In the genomic region with DNA sequence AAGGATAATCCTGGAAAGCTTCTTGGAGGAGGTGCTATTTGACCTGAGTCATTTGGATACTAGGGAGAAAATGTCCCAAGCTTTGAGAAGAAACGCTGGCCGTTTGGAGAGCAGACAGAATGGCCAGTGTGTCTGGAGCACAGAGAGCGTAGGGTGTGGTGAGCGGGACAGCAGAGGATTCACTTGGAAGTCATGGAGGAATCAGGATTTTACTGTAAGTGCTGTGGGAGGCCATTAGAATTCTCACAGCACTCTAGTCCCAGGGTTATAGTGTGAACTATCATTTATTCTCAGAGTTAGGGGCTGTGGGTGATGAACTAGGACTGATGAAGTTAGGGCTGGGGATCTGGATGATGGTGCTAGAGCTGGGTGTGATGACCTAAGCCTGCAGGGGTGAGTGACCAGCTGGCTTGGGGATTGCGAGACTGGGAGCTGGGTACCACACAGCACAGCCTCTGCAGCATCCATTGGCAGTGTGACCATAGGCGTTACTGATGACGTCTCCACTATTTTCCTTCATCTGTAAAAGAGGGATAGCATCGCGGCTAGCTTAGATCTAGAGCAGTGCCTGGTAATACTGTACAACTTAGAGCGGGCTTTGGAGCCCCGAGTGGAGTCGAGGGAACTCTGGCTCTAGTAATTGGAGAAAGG, we compare ENCODE assay signal across 8 mouse cellular contexts. TPM values are rescaled to one million over a fixed set of nuclear protein-coding genes. Genes with fewer than 3 reads are reported as not detected.
DNase-seq lines count a peak whose midpoint lies in the region; ATAC-seq and TF ChIP-seq lines count a peak whose summit lies in the region.

No protein-coding gene starts in this region.

- H3K36me3 ChIP-seq in neural tube, embryonic 12.5 days: no peaks in the 10 kb centered on the region
- no peaks in the 10 kb centered on the region for H3K36me3 ChIP-seq in forebrain, embryonic 11.5 days (ENCODE audit: control insufficient read depth, insufficient read depth, low read length)
- no peaks in the 10 kb centered on the region for H3K36me3 ChIP-seq in limb, embryonic 11.5 days (ENCODE audit: control insufficient read depth, insufficient read depth, low read length)
- no peaks in the 10 kb centered on the region for H3K36me3 ChIP-seq in small intestine, adult 2 months (ENCODE audit: control insufficient read depth, insufficient read depth, low read length)

- H3K4me1 ChIP-seq in neural tube, embryonic 12.5 days: peaks cover 24% of the 10 kb centered on the region
- H3K4me1 ChIP-seq in forebrain, embryonic 11.5 days (replicated peaks; ENCODE audit: control insufficient read depth, insufficient read depth, low read length): peaks cover 4% of the 10 kb centered on the region
- H3K4me1 ChIP-seq in limb, embryonic 11.5 days (ENCODE audit: control insufficient read depth, insufficient read depth, low read length): peaks cover 29% of the 10 kb centered on the region
- H3K4me1 ChIP-seq in small intestine, adult 2 months (ENCODE audit: control insufficient read depth, insufficient read depth, insufficient read length, low read length): peaks cover 33% of the 10 kb centered on the region

- peak overlapping the region; percentile 63; the same call in 1 of the 2 replicates for H3K4me2 ChIP-seq in neural tube, embryonic 12.5 days (replicated peaks)
- peak overlapping the region; percentile 71; the same call in 1 of the 2 replicates for H3K4me2 ChIP-seq in forebrain, embryonic 11.5 days (ENCODE audit: low read depth, low read length, severe bottlenecking)
- no peak overlapping the region; the same call in none of the 2 replicates for H3K4me2 ChIP-seq in limb, embryonic 11.5 days (ENCODE audit: low read depth, severe bottlenecking)

- no peak overlapping the region for H3K27ac ChIP-seq in neural tube, embryonic 12.5 days
- H3K27ac ChIP-seq in forebrain, embryonic 11.5 days (ENCODE audit: low read depth, low read length): no peak overlapping the region
- peak overlapping the region; percentile 75 for H3K27ac ChIP-seq in limb, embryonic 11.5 days (replicated peaks; ENCODE audit: low read depth, low read length)
- H3K27ac ChIP-seq in small intestine, adult 2 months (ENCODE audit: insufficient read depth, low read depth, low read length): peak overlapping the region; percentile 59

- no peak overlapping the region for H3K4me3 ChIP-seq in neural tube, embryonic 12.5 days
- no peak overlapping the region for H3K4me3 ChIP-seq in forebrain, embryonic 11.5 days (ENCODE audit: low read depth, low read length)
- no peak overlapping the region for H3K4me3 ChIP-seq in limb, embryonic 11.5 days (ENCODE audit: low read depth, low read length)
- H3K4me3 ChIP-seq in small intestine, adult 2 months (ENCODE audit: low read depth, low read length): no peak overlapping the region

- H3K9ac ChIP-seq in neural tube, embryonic 12.5 days: no peak overlapping the region
- H3K9ac ChIP-seq in forebrain, embryonic 11.5 days (ENCODE audit: low read length): peak overlapping the region; percentile 44; the same call in 1 of the 2 replicates
- H3K9ac ChIP-seq in limb, embryonic 11.5 days (ENCODE audit: low read length): peak overlapping the region; percentile 34; the same call in 1 of the 2 replicates

- DNase-seq in neural tube, embryonic 10.5 days (ENCODE audit: extremely low spot score, low spot score): no peak
- DNase-seq in forebrain, embryonic 11.5 days (ENCODE audit: low spot score): no peak
- DNase-seq in limb, embryonic 11.5 days (ENCODE audit: low spot score): no peak
- no peak for DNase-seq in MN1 (ENCODE audit: low spot score)
- no peak for DNase-seq in left cerebral cortex, adult 8-10 months (ENCODE audit: low spot score in 2 of 2)

- TF ChIP-seq CTCF in small intestine, adult 2 months (IDR thresholded peaks at IDR 0.05; ENCODE audit: extremely low read depth, insufficient read length, insufficient replicate concordance, low read depth, low read length): no peak

- WGBS in neural tube, embryonic 12.5 days: 85% methylated on average over 12 of the region's 12 CpGs
- WGBS in forebrain, embryonic 11.5 days: 87% methylated on average over 12 of the region's 12 CpGs
- WGBS in limb, embryonic 11.5 days: 80% methylated on average over 12 of the region's 12 CpGs
- 80% methylated on average over 12 of the region's 12 CpGs for WGBS in small intestine, adult 2 months

- no peak for TF ChIP-seq POLR2A in small intestine, adult 2 months (IDR thresholded peaks at IDR 0.05; ENCODE audit: low read depth, low read length)

- ATAC-seq in neural tube, embryonic 12.5 days (ENCODE audit: low FRiP score, low read depth): no peak
- no peak for ATAC-seq in forebrain, embryonic 11.5 days (replicated peaks; ENCODE audit: low FRiP score)
- ATAC-seq in limb, embryonic 11.5 days (ENCODE audit: insufficient number of reproducible peaks, low FRiP score, low TSS enrichment, low read depth): no peak
- no peak for ATAC-seq in frontal cortex, adult (ENCODE audit: low TSS enrichment)

- H3K9me3 ChIP-seq in neural tube, embryonic 12.5 days: no peaks in the 10 kb centered on the region
- no peaks in the 10 kb centered on the region; the same call in 1 of the 2 replicates for H3K9me3 ChIP-seq in forebrain, embryonic 11.5 days (ENCODE audit: control insufficient read depth, low read length)
- H3K9me3 ChIP-seq in limb, embryonic 11.5 days (ENCODE audit: control insufficient read depth, low read length): no peaks in the 10 kb centered on the region

- no peaks in the 10 kb centered on the region for H3K27me3 ChIP-seq in neural tube, embryonic 12.5 days (replicated peaks)
- 0 out of 2 replicates have a peak, but pooled peaks cover 2% of the 10 kb centered on the region for H3K27me3 ChIP-seq in forebrain, embryonic 11.5 days (ENCODE audit: control insufficient read depth, insufficient read depth, low read length)
- no peaks in the 10 kb centered on the region for H3K27me3 ChIP-seq in limb, embryonic 11.5 days (ENCODE audit: control insufficient read depth, insufficient read depth, low read length)
- H3K27me3 ChIP-seq in small intestine, adult 2 months (ENCODE audit: control insufficient read depth, insufficient read depth, low read length): no peaks in the 10 kb centered on the region

RNA-seq across cellular contexts. Expression of gene Emp3, which starts 0.9 kb away (rescaled TPM):
- polyA plus RNA-seq in neural tube, embryonic 12.5 days (2016; fragmentation: Nextera tagmentation; extraction: Ambion mirVana): 32.8 and 33.2 TPM in 2 replicates
- 15.2 and 20.6 TPM in 2 replicates for polyA plus RNA-seq in forebrain, embryonic 11.5 days (2014; fragmentation: Nextera tagmentation; extraction: Ambion mirVana)
- polyA plus RNA-seq in limb, embryonic 11.5 days (2014; fragmentation: Nextera tagmentation; extraction: Ambion mirVana): 30.3 and 35.9 TPM in 2 replicates
- polyA plus RNA-seq in small intestine, adult 2 months (2012; rRNA removed): 49.1 and 49.5 TPM in 2 replicates
- 1 to 10 TPM; 4.3 to 7.4 (median 6.3) TPM for total RNA-seq in left cerebral cortex, adult 8-10 months (2022)

RNA-seq across cellular contexts. Expression of gene Ccdc114, which starts 1.8 kb away (rescaled TPM):
- polyA plus RNA-seq in neural tube, embryonic 12.5 days (2016; fragmentation: Nextera tagmentation; extraction: Ambion mirVana): 2.8 and 3.7 TPM in 2 replicates
- polyA plus RNA-seq in forebrain, embryonic 11.5 days (2014; fragmentation: Nextera tagmentation; extraction: Ambion mirVana): 2.4 and 3.1 TPM in 2 replicates
- polyA plus RNA-seq in limb, embryonic 11.5 days (2014; fragmentation: Nextera tagmentation; extraction: Ambion mirVana): 3.8 and 4.7 TPM in 2 replicates
- polyA plus RNA-seq in small intestine, adult 2 months (2012; rRNA removed): 8.0 and 8.9 TPM in 2 replicates
- total RNA-seq in left cerebral cortex, adult 8-10 months (2022): 1 to 10 TPM; 2.1 to 3.7 (median 2.9) TPM

RNA-seq across cellular contexts. Expression of gene Tmem143, which starts 25.3 kb away (rescaled TPM):
- 3.9 and 4.4 TPM in 2 replicates for polyA plus RNA-seq in neural tube, embryonic 12.5 days (2016; fragmentation: Nextera tagmentation; extraction: Ambion mirVana)
- polyA plus RNA-seq in forebrain, embryonic 11.5 days (2014; fragmentation: Nextera tagmentation; extraction: Ambion mirVana): 2.6 and 3.2 TPM in 2 replicates
- 3.6 and 4.3 TPM in 2 replicates for polyA plus RNA-seq in limb, embryonic 11.5 days (2014; fragmentation: Nextera tagmentation; extraction: Ambion mirVana)
- polyA plus RNA-seq in small intestine, adult 2 months (2012; rRNA removed): 30.9 and 46.4 TPM in 2 replicates
- 10 to 100 TPM; 18.7 to 24.9 (median 22.7) TPM for total RNA-seq in left cerebral cortex, adult 8-10 months (2022)

RNA-seq across cellular contexts. Expression of gene Syngr4, which starts 25.6 kb away (rescaled TPM):
- 0.22 and 0.56 TPM in 2 replicates for polyA plus RNA-seq in neural tube, embryonic 12.5 days (2016; fragmentation: Nextera tagmentation; extraction: Ambion mirVana)
- polyA plus RNA-seq in forebrain, embryonic 11.5 days (2014; fragmentation: Nextera tagmentation; extraction: Ambion mirVana): 1.1 and 2.1 TPM in 2 replicates
- 1.0 and 1.8 TPM in 2 replicates for polyA plus RNA-seq in limb, embryonic 11.5 days (2014; fragmentation: Nextera tagmentation; extraction: Ambion mirVana)
- 0.41 TPM in 1 of 2 replicates, not detected in the other for polyA plus RNA-seq in small intestine, adult 2 months (2012; rRNA removed)
- under 1 TPM in 1 of 4 experiments, not detected in 3; 0.98 TPM for total RNA-seq in left cerebral cortex, adult 8-10 months (2022)

RNA-seq across cellular contexts. Expression of gene Grin2d, which starts 43.9 kb away (rescaled TPM):
- 1.3 and 1.5 TPM in 2 replicates for polyA plus RNA-seq in neural tube, embryonic 12.5 days (2016; fragmentation: Nextera tagmentation; extraction: Ambion mirVana)
- polyA plus RNA-seq in forebrain, embryonic 11.5 days (2014; fragmentation: Nextera tagmentation; extraction: Ambion mirVana): 0.16 and 0.31 TPM in 2 replicates
- polyA plus RNA-seq in limb, embryonic 11.5 days (2014; fragmentation: Nextera tagmentation; extraction: Ambion mirVana): 0.07 TPM in 1 of 2 replicates, not detected in the other
- polyA plus RNA-seq in small intestine, adult 2 months (2012; rRNA removed): 5.5 and 10.4 TPM in 2 replicates
- 10 to 100 TPM; 11.1 to 12.9 (median 11.8) TPM for total RNA-seq in left cerebral cortex, adult 8-10 months (2022)

Comparison
In these comparisons a context has a peak if more than half of its experiments do, and no peak if none do; other contexts are left out.
1. H3K27ac ChIP-seq: peak in limb, embryonic 11.5 days (single experiment) and small intestine, adult 2 months (single experiment); none in neural tube, embryonic 12.5 days (single experiment) and forebrain, embryonic 11.5 days (single experiment).